ENCODE assay signal across 8 mouse cellular contexts in the genomic region with DNA sequence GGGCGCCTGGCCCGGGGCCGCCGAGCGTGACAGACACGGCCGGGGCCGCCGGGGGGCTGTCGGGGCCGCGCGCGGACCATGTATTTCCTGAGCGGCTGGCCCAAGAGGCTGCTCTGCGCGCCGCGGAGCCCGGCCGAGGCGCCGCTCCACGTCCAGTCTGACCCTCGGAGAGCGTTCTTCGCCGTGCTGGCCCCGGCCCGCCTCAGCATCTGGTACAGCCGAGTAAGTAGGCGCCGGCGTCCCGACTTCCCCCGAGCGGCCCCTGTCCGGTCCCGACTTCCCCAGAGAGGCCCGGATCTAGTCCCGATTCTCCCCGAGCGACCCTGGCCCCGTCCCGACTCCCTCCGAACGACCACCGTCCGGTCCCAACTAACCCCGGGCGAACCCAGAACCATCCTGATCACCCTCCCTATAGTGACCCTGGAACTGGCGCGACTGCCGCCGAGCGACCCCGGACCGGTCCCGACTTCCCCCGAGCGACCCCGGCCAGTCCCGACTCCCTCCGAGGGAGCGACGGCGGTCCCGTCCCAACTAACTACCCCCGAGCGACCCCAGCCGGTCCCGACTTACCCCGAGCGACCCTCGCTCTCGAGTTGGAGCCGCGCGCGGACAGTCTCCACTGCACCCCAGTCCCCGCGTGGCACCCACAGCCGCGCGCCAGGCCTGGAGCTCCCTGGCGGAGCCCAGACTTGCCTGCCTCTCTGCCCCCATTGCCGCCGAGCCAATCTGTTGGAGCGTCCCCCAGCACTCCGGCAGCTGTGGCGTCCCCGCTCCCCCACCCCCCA. TPM values are rescaled to one million over a fixed set of nuclear protein-coding genes. Genes with fewer than 3 reads are reported as not detected.
DNase-seq lines count a peak whose midpoint lies in the region; ATAC-seq and TF ChIP-seq lines count a peak whose summit lies in the region.

No protein-coding gene starts in this region.

- TF ChIP-seq CTCF in cerebellum, adult 2 months (IDR thresholded peaks at IDR 0.05; ENCODE audit: borderline replicate concordance, insufficient read depth, low read depth, low read length) = no peak
- no peak for TF ChIP-seq CTCF in hindbrain, postnatal 0 days (IDR thresholded peaks at IDR 0.05; ENCODE audit: low read depth)

- WGBS in cerebellum, adult 2 months = under 1% methylated on average over 87 of the region's 92 CpGs
- under 1% methylated on average over 88 of the region's 92 CpGs for WGBS in hindbrain, postnatal 0 days
- under 1% methylated on average over 92 of the region's 92 CpGs for WGBS in limb, embryonic 10.5 days
- WGBS in midbrain, embryonic 12.5 days = under 1% methylated on average over 83 of the region's 92 CpGs
- WGBS in stomach, embryonic 14.5 days = 0% methylated on average over 77 of the region's 92 CpGs

- H3K9ac ChIP-seq in hindbrain, postnatal 0 days (replicated peaks; ENCODE audit: low read length) = peak overlapping the region; percentile 84
- H3K9ac ChIP-seq in midbrain, embryonic 12.5 days (replicated peaks) = peak overlapping the region; percentile 93
- H3K9ac ChIP-seq in stomach, embryonic 14.5 days (replicated peaks; ENCODE audit: low read depth, low read length) = peak overlapping the region; percentile 80

- H3K27ac ChIP-seq in cerebellum, adult 2 months (ENCODE audit: insufficient read depth, low read length) = peak overlapping the region; percentile 84
- H3K27ac ChIP-seq in hindbrain, postnatal 0 days = peak overlapping the region; percentile 92
- H3K27ac ChIP-seq in limb, embryonic 10.5 days = peak overlapping the region; percentile 98
- H3K27ac ChIP-seq in midbrain, embryonic 12.5 days (replicated peaks) = peak overlapping the region; percentile 96
- H3K27ac ChIP-seq in stomach, embryonic 14.5 days (ENCODE audit: low read length) = peak overlapping the region; percentile 92

- no peaks in the 10 kb centered on the region for H3K27me3 ChIP-seq in cerebellum, adult 2 months (ENCODE audit: control insufficient read depth, insufficient read depth, low read length)
- no peaks in the 10 kb centered on the region for H3K27me3 ChIP-seq in hindbrain, postnatal 0 days (ENCODE audit: insufficient read depth, low read length)
- no peaks in the 10 kb centered on the region for H3K27me3 ChIP-seq in limb, embryonic 10.5 days (ENCODE audit: low read depth, poor library complexity, severe bottlenecking)
- H3K27me3 ChIP-seq in midbrain, embryonic 12.5 days = no peaks in the 10 kb centered on the region
- H3K27me3 ChIP-seq in stomach, embryonic 14.5 days (ENCODE audit: control insufficient read depth, insufficient read depth, low read length) = no peaks in the 10 kb centered on the region

- H3K4me2 ChIP-seq in hindbrain, postnatal 0 days (ENCODE audit: low read depth, low read length) = peak overlapping the region; percentile 92
- H3K4me2 ChIP-seq in midbrain, embryonic 12.5 days (replicated peaks) = peak overlapping the region; percentile 66
- peak overlapping the region; percentile 84 for H3K4me2 ChIP-seq in stomach, embryonic 14.5 days (replicated peaks; ENCODE audit: low read depth, low read length)

- H3K9me3 ChIP-seq in hindbrain, postnatal 0 days (ENCODE audit: low read length) = no peaks in the 10 kb centered on the region
- no peaks in the 10 kb centered on the region for H3K9me3 ChIP-seq in limb, embryonic 10.5 days (replicated peaks)
- H3K9me3 ChIP-seq in midbrain, embryonic 12.5 days = no peaks in the 10 kb centered on the region
- no peaks in the 10 kb centered on the region for H3K9me3 ChIP-seq in stomach, embryonic 14.5 days (ENCODE audit: control insufficient read depth, low read depth, low read length)

- H3K4me3 ChIP-seq in cerebellum, adult 2 months (replicated peaks; ENCODE audit: insufficient read depth, low read depth, low read length) = peak overlapping the region; percentile 78
- peak overlapping the region; percentile 89 for H3K4me3 ChIP-seq in hindbrain, postnatal 0 days (ENCODE audit: low read length)
- peak overlapping the region; percentile 96 for H3K4me3 ChIP-seq in limb, embryonic 10.5 days
- H3K4me3 ChIP-seq in midbrain, embryonic 12.5 days = peak overlapping the region; percentile 91
- H3K4me3 ChIP-seq in stomach, embryonic 14.5 days (ENCODE audit: low read depth, low read length) = peak overlapping the region; percentile 75

- peak; percentile 48 for ATAC-seq in frontal cortex, adult (ENCODE audit: low TSS enrichment)
- ATAC-seq in hindbrain, postnatal 0 days = peak; percentile 82
- peak; percentile 83 for ATAC-seq in midbrain, embryonic 12.5 days (ENCODE audit: low FRiP score, low read depth)
- peak; percentile 68 for ATAC-seq in stomach, embryonic 14.5 days (ENCODE audit: insufficient number of reproducible peaks, insufficient read depth, low FRiP score, low read depth)

- TF ChIP-seq POLR2A in cerebellum, adult 2 months (IDR thresholded peaks at IDR 0.05; ENCODE audit: borderline replicate concordance, insufficient read depth, low read length) = no peak

- H3K36me3 ChIP-seq in hindbrain, postnatal 0 days (ENCODE audit: insufficient read depth, low read length) = no peaks in the 10 kb centered on the region
- peaks cover 2% of the 10 kb centered on the region; the same call in 1 of the 2 replicates for H3K36me3 ChIP-seq in limb, embryonic 10.5 days
- no peaks in the 10 kb centered on the region for H3K36me3 ChIP-seq in midbrain, embryonic 12.5 days
- no peaks in the 10 kb centered on the region for H3K36me3 ChIP-seq in stomach, embryonic 14.5 days (ENCODE audit: control insufficient read depth, insufficient read depth, low read length)

- DNase-seq in left cerebral cortex, adult 18-20 months (ENCODE audit: low spot score in 2 of 2) = peak; percentile 36 to 53
- DNase-seq in left cerebral cortex, adult 11 months (ENCODE audit: low spot score) = no peak
- DNase-seq in cerebellum, adult 2 months = peak in 1 of 2 experiments; percentile 50
- DNase-seq in hindbrain, postnatal 0 days (ENCODE audit: low spot score) = peak; percentile 53
- peak; percentile 79 for DNase-seq in limb, embryonic 10.5 days (ENCODE audit: low spot score)

- H3K4me1 ChIP-seq in cerebellum, adult 2 months (ENCODE audit: control insufficient read depth, insufficient read depth, low read length) = no peaks in the 10 kb centered on the region
- peaks cover 6% of the 10 kb centered on the region for H3K4me1 ChIP-seq in hindbrain, postnatal 0 days (ENCODE audit: insufficient read depth, low read length)
- peaks cover 14% of the 10 kb centered on the region for H3K4me1 ChIP-seq in limb, embryonic 10.5 days
- H3K4me1 ChIP-seq in midbrain, embryonic 12.5 days = peaks cover 13% of the 10 kb centered on the region
- peaks cover 11% of the 10 kb centered on the region; the same call in 1 of the 2 replicates for H3K4me1 ChIP-seq in stomach, embryonic 14.5 days (ENCODE audit: control insufficient read depth, insufficient read depth, low read length)

RNA-seq across cellular contexts. Expression of a gene that starts 0.6 kb away (rescaled TPM):
- 10 to 100 TPM; 31.3 to 33.2 TPM for total RNA-seq in left cerebral cortex, adult 18-20 months (2021)
- polyA plus RNA-seq in cerebellum, adult 2 months (2012; rRNA removed) = 28.0 and 30.8 TPM in 2 replicates
- 29.1 and 39.5 TPM in 2 replicates for total RNA-seq in hindbrain, postnatal 0 days (2014; rRNA removed)
- 11.4 and 12.0 TPM in 2 replicates for polyA plus RNA-seq in hindbrain, postnatal 0 days (2015; fragmentation: Nextera tagmentation; extraction: Ambion mirVana)
- polyA plus RNA-seq in limb, embryonic 10.5 days (2016; fragmentation: Nextera tagmentation; extraction: Ambion mirVana) = 15.5 and 19.5 TPM in 2 replicates
- polyA plus RNA-seq in midbrain, embryonic 12.5 days (2016; fragmentation: Nextera tagmentation; extraction: Ambion mirVana) = 14.0 TPM in 2 replicates
- 20.8 and 21.7 TPM in 2 replicates for polyA plus RNA-seq in stomach, embryonic 14.5 days (2014; fragmentation: Nextera tagmentation; extraction: Ambion mirVana)
